Mouse (Mus musculus): ENCODE measurements around the gene Gfi1b. TPM values are rescaled to one million over a fixed set of nuclear protein-coding genes. Genes with fewer than 3 reads are reported as not detected.

Gene Gfi1b
- polyA plus RNA-seq, 1 experiment from 2014 or later = 0.40 TPM

DNA sequence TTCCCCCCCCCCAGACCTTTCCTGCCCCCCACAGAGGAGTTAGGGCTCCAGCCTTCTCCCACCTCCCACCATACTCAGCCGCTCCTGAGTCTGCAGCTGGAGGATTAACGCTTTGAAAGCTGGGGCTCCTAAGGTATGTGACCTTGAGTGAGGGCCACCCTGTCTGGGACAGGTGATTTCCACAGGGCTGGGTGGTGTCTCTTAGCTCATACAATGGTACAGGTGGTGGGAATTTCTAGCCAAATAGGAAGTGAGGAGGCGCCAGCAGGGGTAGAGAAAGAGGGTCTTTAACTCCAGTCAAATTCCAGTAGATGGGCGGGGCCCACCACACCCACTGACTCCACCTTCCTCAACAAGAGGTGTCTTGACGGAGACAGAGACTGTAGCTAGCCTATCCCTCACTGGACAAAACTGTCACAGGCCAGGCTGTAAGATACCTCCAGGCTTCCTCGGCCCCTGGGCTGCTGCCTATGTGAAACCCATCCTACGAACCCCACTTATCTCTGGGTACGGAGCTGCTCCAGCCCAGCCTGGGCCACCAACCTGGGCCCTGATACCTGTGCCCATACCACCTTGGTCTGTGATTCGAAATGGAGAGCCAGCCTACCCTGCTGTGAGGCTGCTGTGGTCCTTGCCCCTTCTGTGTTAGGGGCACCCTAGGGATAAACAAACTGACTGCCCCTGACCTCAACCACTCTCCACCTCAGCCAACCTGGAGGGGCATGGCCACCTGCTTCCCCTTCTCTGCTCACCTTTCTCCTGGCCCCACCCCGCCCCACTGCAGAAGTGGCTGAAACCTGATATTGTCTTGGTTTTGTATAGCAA lies 14.2 kb downstream of the Gfi1b start:
- H3K9me3 ChIP-seq (ENCODE audit: control insufficient read depth, low read length) = no peaks in the 10 kb centered on the region
- ATAC-seq (ENCODE audit: low FRiP score, low TSS enrichment) (no peak; the same call in 1 of the 2 replicates), DNase-seq (ENCODE audit: low spot score) (no peak)
- H3K27me3 ChIP-seq (ENCODE audit: control insufficient read depth, insufficient read depth, low read length) = no peaks in the 10 kb centered on the region
- H3K9ac ChIP-seq (ENCODE audit: low read length) = no peak overlapping the region
- no peak overlapping the region for H3K4me3 ChIP-seq (ENCODE audit: low read depth, low read length)
- no peaks in the 10 kb centered on the region for H3K36me3 ChIP-seq (ENCODE audit: control insufficient read depth, insufficient read depth, low read length)
- no peaks in the 10 kb centered on the region for H3K4me1 ChIP-seq (replicated peaks; ENCODE audit: control insufficient read depth, insufficient read depth)
- H3K27ac ChIP-seq (replicated peaks) = no peak overlapping the region
- WGBS = 42% methylated on average over 10 of the region's 10 CpGs
- TF ChIP-seq EP300 (optimal IDR thresholded peaks at IDR 0.05) (no peak), CTCF (IDR thresholded peaks at IDR 0.05; ENCODE audit: low read depth) (no peak)
- no peak overlapping the region for H3K4me2 ChIP-seq (replicated peaks; ENCODE audit: low read depth)

- no peaks in the 10 kb centered on the region for H3K9me3 ChIP-seq (ENCODE audit: control insufficient read depth, low read length)
- H3K27ac ChIP-seq (replicated peaks) = no peak overlapping the region
- no peak for DNase-seq (ENCODE audit: low spot score)
- no peak overlapping the region for H3K4me2 ChIP-seq (replicated peaks; ENCODE audit: low read depth)
- TF ChIP-seq EP300 (optimal IDR thresholded peaks at IDR 0.05) (no peak), CTCF (IDR thresholded peaks at IDR 0.05; ENCODE audit: low read depth) (peak; percentile 53)
- ATAC-seq (ENCODE audit: low FRiP score, low TSS enrichment) = no peak
- H3K9ac ChIP-seq (ENCODE audit: low read length) = no peak overlapping the region
- no peaks in the 10 kb centered on the region for H3K27me3 ChIP-seq (ENCODE audit: control insufficient read depth, insufficient read depth, low read length)
- no peak overlapping the region for H3K4me3 ChIP-seq (ENCODE audit: low read depth, low read length)
- 57% methylated on average over 8 of the region's 8 CpGs for WGBS
- H3K4me1 ChIP-seq (replicated peaks; ENCODE audit: control insufficient read depth, insufficient read depth) = no peaks in the 10 kb centered on the region
- H3K36me3 ChIP-seq (ENCODE audit: control insufficient read depth, insufficient read depth, low read length) = no peaks in the 10 kb centered on the region
Measured at GRCm38 (mm10) chr2:28606601-28607340, 15.0 kb downstream of the Gfi1b start.

GRCm38 (mm10) chr2:28605789-28606541 lies 15.8 kb downstream of the Gfi1b start:
- Histone ChIP-seq H3K9ac (ENCODE audit: low read length) (no peak overlapping the region), H3K4me1 (replicated peaks; ENCODE audit: control insufficient read depth, insufficient read depth) (no peaks in the 10 kb centered on the region), H3K4me3 (ENCODE audit: low read depth, low read length) (no peak overlapping the region), H3K4me2 (replicated peaks; ENCODE audit: low read depth) (no peak overlapping the region), H3K36me3 (ENCODE audit: control insufficient read depth, insufficient read depth, low read length) (no peaks in the 10 kb centered on the region), H3K27ac (replicated peaks) (no peak overlapping the region), H3K27me3 (ENCODE audit: control insufficient read depth, insufficient read depth, low read length) (no peaks in the 10 kb centered on the region), H3K9me3 (ENCODE audit: control insufficient read depth, low read length) (no peaks in the 10 kb centered on the region)
- no peak for DNase-seq (ENCODE audit: low spot score)
- no peak for TF ChIP-seq EP300 (optimal IDR thresholded peaks at IDR 0.05)
- WGBS = 73% methylated on average over 14 of the region's 14 CpGs
- no peak for ATAC-seq (ENCODE audit: low FRiP score, low TSS enrichment)

GRCm38 (mm10) chr2:28603542-28603941 lies 18.2 kb downstream of the Gfi1b start:
- Histone ChIP-seq H3K9ac (ENCODE audit: low read length) (no peak overlapping the region), H3K4me3 (ENCODE audit: low read depth, low read length) (no peak overlapping the region), H3K4me2 (replicated peaks; ENCODE audit: low read depth) (no peak overlapping the region), H3K27ac (replicated peaks) (no peak overlapping the region), H3K4me1 (replicated peaks; ENCODE audit: control insufficient read depth, insufficient read depth) (no peaks in the 10 kb centered on the region), H3K9me3 (ENCODE audit: control insufficient read depth, low read length) (no peaks in the 10 kb centered on the region), H3K36me3 (ENCODE audit: control insufficient read depth, insufficient read depth, low read length) (no peaks in the 10 kb centered on the region), H3K27me3 (ENCODE audit: control insufficient read depth, insufficient read depth, low read length) (no peaks in the 10 kb centered on the region)
- TF ChIP-seq EP300 (optimal IDR thresholded peaks at IDR 0.05) (no peak), CTCF (IDR thresholded peaks at IDR 0.05; ENCODE audit: low read depth) (no peak)
- DNase-seq (ENCODE audit: low spot score) (no peak), ATAC-seq (ENCODE audit: low FRiP score, low TSS enrichment) (no peak)
- WGBS = 83% methylated on average over 5 of the region's 5 CpGs

GRCm38 (mm10) chr2:28601720-28602590 lies 19.8 kb downstream of the Gfi1b start:
- Histone ChIP-seq H3K9me3 (ENCODE audit: control insufficient read depth, low read length) (no peaks in the 10 kb centered on the region), H3K27ac (replicated peaks) (no peak overlapping the region), H3K4me3 (ENCODE audit: low read depth, low read length) (no peak overlapping the region), H3K27me3 (ENCODE audit: control insufficient read depth, insufficient read depth, low read length) (no peaks in the 10 kb centered on the region), H3K4me1 (replicated peaks; ENCODE audit: control insufficient read depth, insufficient read depth) (no peaks in the 10 kb centered on the region), H3K4me2 (replicated peaks; ENCODE audit: low read depth) (no peak overlapping the region), H3K9ac (ENCODE audit: low read length) (no peak overlapping the region), H3K36me3 (ENCODE audit: control insufficient read depth, insufficient read depth, low read length) (no peaks in the 10 kb centered on the region)
- ATAC-seq (ENCODE audit: low FRiP score, low TSS enrichment) (0 out of 2 replicates have a peak, but pooled peaks have one; percentile 17), DNase-seq (ENCODE audit: low spot score) (no peak)
- no peak for TF ChIP-seq CTCF (IDR thresholded peaks at IDR 0.05; ENCODE audit: low read depth)
- no peak for TF ChIP-seq EP300 (optimal IDR thresholded peaks at IDR 0.05)
- WGBS = 48% methylated on average over 12 of the region's 12 CpGs
